Mouse (Mus musculus) erythroid progenitor cell, adult 5-6 weeks (primary cell): ENCODE results near the gene 4930524J08Rik. TPM values are rescaled to one million over a fixed set of nuclear protein-coding genes. Genes with fewer than 3 reads are reported as not detected.

Experiments
- ATAC-seq: replicated peaks from 2 replicates; pipeline ENCODE4 v1.8.0; 2016; ENCODE audit warnings: moderate number of reproducible peaks, mild to moderate bottlenecking, moderate TSS enrichment, inconsistent platforms; ENCODE audit not compliant: poor library complexity, low FRiP score, severe bottlenecking
- total RNA-seq, 2 experiments: library from RNA; stranded (forward) in 1 of 2; stranded (reverse) in 1 of 2; fragments of 150-400 nt in 1 of 2; fragments of 186-747, 209-891 nt in 1 of 2; gene quantifications; 2 replicates each; pipeline versions ENCODE4 v1.2.3 to v1.2.4; 2015 to 2017; ENCODE audit warnings: low replicate concordance in 2 of 2

4930524J08Rik gene
- total RNA-seq, 2 experiments from 2014 or later = 3.9 to 8.8 TPM

- ATAC-seq = no peak
These were observed 21.2 kb downstream of the 4930524J08Rik start for GRCm38 (mm10) chr5:100000048-100000447.

DNA sequence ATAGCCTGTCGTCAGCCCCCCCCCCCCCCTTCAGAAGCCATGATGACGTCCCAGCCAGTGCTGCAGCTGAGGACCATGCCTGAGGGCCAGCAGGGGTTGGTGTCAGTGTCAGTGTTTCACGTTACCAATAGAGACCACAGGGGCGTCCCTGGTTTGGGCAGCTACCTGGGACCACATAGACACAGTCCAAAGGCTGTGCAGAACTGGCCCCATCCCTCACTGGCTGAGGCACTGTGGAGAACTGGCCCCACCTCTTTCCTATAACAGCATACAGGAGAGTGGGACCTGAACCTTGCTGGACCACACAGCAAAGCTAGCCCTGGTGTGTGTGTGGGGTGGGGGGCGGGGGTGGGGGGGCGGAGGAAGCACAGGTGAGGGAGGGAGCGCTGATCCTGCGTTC lies 21.6 kb downstream of the 4930524J08Rik start:
- no peak for ATAC-seq

- no peak for ATAC-seq
These were observed 25.0 kb downstream of the 4930524J08Rik start for GRCm38 (mm10) chr5:100003895-100004294.

GRCm38 (mm10) chr5:100005431-100005830 lies 26.6 kb downstream of the 4930524J08Rik start:
- ATAC-seq = peak; percentile 48; the same call in 1 of the 2 replicates

DNA sequence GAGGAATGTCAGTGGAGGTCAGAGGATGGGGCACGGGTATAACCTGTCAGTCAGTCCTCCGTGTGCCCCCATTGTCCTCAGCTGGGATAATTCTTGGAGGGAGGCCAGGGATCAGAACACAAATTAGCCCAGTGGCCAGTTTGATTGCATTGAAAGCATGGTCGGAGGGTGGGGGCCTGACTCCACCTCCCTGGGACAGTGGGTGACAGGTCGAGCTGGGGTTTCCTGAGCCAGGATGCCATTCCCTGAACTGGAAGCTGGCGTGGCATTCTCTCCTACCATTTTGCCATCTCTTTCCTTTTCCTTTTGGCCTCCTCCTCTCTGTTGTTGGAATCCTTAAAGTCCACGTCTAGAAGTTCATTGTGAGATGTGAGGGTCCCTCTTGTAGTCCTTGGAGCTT lies 27.0 kb downstream of the 4930524J08Rik start:
- 0 out of 2 replicates have a peak, but pooled peaks have one; percentile 21 for ATAC-seq

GRCm38 (mm10) chr5:100006324-100007039 lies 27.6 kb downstream of the 4930524J08Rik start:
- no peak for ATAC-seq

GRCm38 (mm10) chr5:100007040-100007375 lies 28.1 kb downstream of the 4930524J08Rik start:
- ATAC-seq = no peak

GRCm38 (mm10) chr5:100008485-100008884 lies 29.6 kb downstream of the 4930524J08Rik start:
- ATAC-seq = no peak

DNA sequence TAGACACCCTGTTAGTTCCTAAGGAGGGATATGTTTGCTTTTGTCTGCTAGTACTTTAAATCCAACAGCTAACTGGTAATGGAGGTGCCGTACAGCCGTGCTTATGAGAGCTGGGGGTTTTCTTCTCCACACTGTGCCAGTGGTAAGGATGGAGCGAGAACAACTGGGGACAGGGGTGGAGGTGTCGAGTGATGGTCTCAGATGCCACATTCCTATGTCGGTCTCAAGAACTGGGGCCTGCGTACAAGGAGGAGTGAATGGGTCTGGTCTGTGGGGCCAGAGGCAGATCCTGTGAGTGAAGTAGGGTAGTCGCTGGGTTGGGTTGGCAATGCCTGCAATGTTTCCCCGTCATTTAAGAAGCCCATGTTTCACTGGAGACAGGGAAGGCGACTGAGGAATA lies 33.7 kb downstream of the 4930524J08Rik start:
- no peak for ATAC-seq

DNA sequence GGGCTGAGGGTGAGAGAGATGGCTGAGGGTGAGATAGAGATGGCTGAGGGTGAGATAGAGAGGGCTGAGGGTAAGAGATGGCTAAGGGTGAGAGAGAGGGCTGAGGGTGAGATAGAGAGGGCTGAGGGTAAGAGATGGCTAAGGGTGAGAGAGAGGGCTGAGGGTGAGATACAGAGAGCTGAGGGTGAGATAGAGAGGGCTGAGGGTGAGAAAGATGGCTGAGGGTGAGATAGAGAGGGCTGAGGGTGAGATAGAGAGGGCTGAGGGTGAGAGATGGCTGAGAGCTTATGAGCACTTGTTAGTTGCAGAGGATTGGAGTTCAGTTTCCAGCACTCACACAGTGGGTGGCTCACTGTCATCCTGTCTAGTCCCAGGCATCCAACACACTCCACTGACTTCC lies 41.2 kb downstream of the 4930524J08Rik start:
- ATAC-seq = no peak

DNA sequence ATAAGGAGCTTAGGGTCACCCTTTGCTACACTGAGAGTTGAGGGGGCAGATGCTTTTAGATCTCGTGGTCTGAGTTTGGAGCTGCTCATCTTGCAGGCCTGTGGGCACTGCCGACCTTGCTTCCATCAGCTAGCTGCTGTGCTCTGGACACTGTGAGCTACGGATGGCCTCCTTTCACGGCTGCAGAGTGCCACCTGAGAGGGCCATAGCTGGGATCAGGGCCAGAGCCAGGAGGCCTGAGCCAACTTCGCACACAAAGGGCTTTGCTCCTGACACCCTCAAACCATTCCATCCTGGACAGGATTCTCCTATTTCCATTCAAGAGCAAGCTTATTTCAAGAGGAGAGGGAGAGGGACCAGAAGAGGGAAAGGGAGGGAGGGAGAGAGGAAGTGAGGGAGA lies 45.5 kb downstream of the 4930524J08Rik start:
- ATAC-seq = no peak

DNA sequence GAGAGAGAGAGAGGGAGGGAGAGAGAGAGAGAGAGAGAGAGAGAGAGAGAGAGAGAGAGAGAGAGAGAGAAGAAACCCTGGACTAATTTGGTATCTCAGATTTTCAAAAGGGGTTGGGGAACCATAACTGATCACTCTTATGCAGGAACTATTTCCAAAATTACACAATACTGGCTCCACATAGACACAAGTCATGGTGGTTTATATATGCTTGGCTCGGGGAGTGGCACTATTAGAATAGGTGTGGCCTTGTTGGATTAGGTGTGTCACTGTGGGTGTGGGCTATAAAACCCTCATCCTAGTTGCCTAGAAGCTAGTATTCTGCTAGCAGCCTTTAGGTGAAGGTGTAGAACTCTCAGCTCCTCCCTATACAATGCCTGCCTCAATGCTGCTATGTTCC lies 46.0 kb downstream of the 4930524J08Rik start:
- no peak for ATAC-seq

Other genes with a start within 250 kb of the 4930524J08Rik start
- 0.42 and 1.1 TPM in 2 replicates for gene Rasgef1b, start 250.0 kb upstream of the 4930524J08Rik start, total RNA-seq (2015; ENCODE audit: low replicate concordance)
- gene Rasgef1b, start 250.0 kb upstream of the 4930524J08Rik start, total RNA-seq (2017; ENCODE audit: low replicate concordance) = not detected in 2 replicates
- gene Vamp9, start 72.8 kb upstream of the 4930524J08Rik start, total RNA-seq (2015; ENCODE audit: low replicate concordance) = not detected in 2 replicates
- gene Vamp9, start 72.8 kb upstream of the 4930524J08Rik start, total RNA-seq (2017; ENCODE audit: low replicate concordance) = not detected in 2 replicates
- gene Hnrnpd, start 123 bp upstream of the 4930524J08Rik start, total RNA-seq (2015; ENCODE audit: low replicate concordance) = 231 and 281 TPM in 2 replicates
- 118 and 215 TPM in 2 replicates for gene Hnrnpd, start 123 bp upstream of the 4930524J08Rik start, total RNA-seq (2017; ENCODE audit: low replicate concordance)
- 233 and 266 TPM in 2 replicates for gene Hnrnpdl, start 60.6 kb downstream of the 4930524J08Rik start, total RNA-seq (2015; ENCODE audit: low replicate concordance)
- gene Hnrnpdl, start 60.6 kb downstream of the 4930524J08Rik start, total RNA-seq (2017; ENCODE audit: low replicate concordance) = 256 and 262 TPM in 2 replicates
- gene Enoph1, start 60.9 kb downstream of the 4930524J08Rik start, total RNA-seq (2015; ENCODE audit: low replicate concordance) = 4.2 and 10.5 TPM in 2 replicates
- 3.3 and 6.2 TPM in 2 replicates for gene Enoph1, start 60.9 kb downstream of the 4930524J08Rik start, total RNA-seq (2017; ENCODE audit: low replicate concordance)
- gene Tmem150c, start 180.7 kb downstream of the 4930524J08Rik start, total RNA-seq (2015; ENCODE audit: low replicate concordance) = not detected in 2 replicates
- gene Tmem150c, start 180.7 kb downstream of the 4930524J08Rik start, total RNA-seq (2017; ENCODE audit: low replicate concordance) = 0.68 TPM in 1 of 2 replicates, not detected in the other